Mouse (Mus musculus): ENCODE results near the gene Igflr1. TPM values are rescaled to one million over a fixed set of nuclear protein-coding genes. Genes with fewer than 3 reads are reported as not detected.

Gene Igflr1
- polyA plus RNA-seq, 1 experiment, result 3.4 TPM

- H3K4me3 ChIP-seq (ENCODE audit: insufficient read depth, low read length), result no peak overlapping the region
- H3K4me1 ChIP-seq (ENCODE audit: control insufficient read depth, insufficient read depth, low read length), result no peaks in the 10 kb centered on the region
- no peak overlapping the region for H3K27ac ChIP-seq (ENCODE audit: insufficient read depth, low read length)
- TF ChIP-seq CTCF (IDR thresholded peaks at IDR 0.05; ENCODE audit: extremely low read depth, insufficient read depth, low read length) (no peak), POLR2A (IDR thresholded peaks at IDR 0.05; ENCODE audit: extremely low read depth, insufficient read depth, low read length) (no peak)
These were observed 16.3 kb downstream of the Igflr1 start for GRCm38 (mm10) chr7:30581547-30581946.

DNA sequence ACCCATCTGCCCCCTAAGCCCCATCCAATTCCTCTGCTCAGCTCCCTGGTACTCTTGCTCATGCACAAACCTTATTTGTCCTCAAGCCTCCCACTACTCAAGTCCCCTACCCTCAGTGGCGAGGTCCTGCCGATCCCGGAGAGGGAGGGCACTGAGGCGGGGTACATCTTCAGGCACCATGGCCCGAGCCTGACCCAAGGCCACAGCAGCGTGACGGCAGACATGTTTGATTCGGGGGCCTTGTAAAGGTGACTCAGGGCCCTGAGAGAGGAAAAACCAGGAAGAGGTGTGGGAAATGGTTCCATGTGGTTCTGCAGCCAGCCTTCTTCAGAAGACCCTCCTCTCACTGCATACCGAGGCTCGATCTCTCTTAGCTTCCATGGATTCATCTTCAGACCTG is 19.1 kb downstream of the Igflr1 start:
- Histone ChIP-seq H3K4me3 (ENCODE audit: insufficient read depth, low read length) (no peak overlapping the region), H3K4me1 (ENCODE audit: control insufficient read depth, insufficient read depth, low read length) (peaks cover 1% of the 10 kb centered on the region; the same call in 1 of the 2 replicates), H3K27ac (ENCODE audit: insufficient read depth, low read length) (no peak overlapping the region)
- no peak for TF ChIP-seq CTCF (IDR thresholded peaks at IDR 0.05; ENCODE audit: extremely low read depth, insufficient read depth, low read length)

GRCm38 (mm10) chr7:30585170-30585569 is 19.9 kb downstream of the Igflr1 start:
- H3K27ac ChIP-seq (ENCODE audit: insufficient read depth, low read length), result no peak overlapping the region
- TF ChIP-seq CTCF (IDR thresholded peaks at IDR 0.05; ENCODE audit: extremely low read depth, insufficient read depth, low read length), result no peak
- TF ChIP-seq POLR2A (IDR thresholded peaks at IDR 0.05; ENCODE audit: extremely low read depth, insufficient read depth, low read length), result no peak
- H3K4me3 ChIP-seq (ENCODE audit: insufficient read depth, low read length), result no peak overlapping the region
- peaks cover 1% of the 10 kb centered on the region; the same call in 1 of the 2 replicates for H3K4me1 ChIP-seq (ENCODE audit: control insufficient read depth, insufficient read depth, low read length)

- Histone ChIP-seq H3K4me1 (ENCODE audit: control insufficient read depth, insufficient read depth, low read length) (peaks cover 1% of the 10 kb centered on the region; the same call in 1 of the 2 replicates), H3K4me3 (ENCODE audit: insufficient read depth, low read length) (peak overlapping the region; percentile 96; the same call in 1 of the 2 replicates), H3K27ac (ENCODE audit: insufficient read depth, low read length) (no peak overlapping the region)
- TF ChIP-seq POLR2A (IDR thresholded peaks at IDR 0.05; ENCODE audit: extremely low read depth, insufficient read depth, low read length) (no peak), CTCF (IDR thresholded peaks at IDR 0.05; ENCODE audit: extremely low read depth, insufficient read depth, low read length) (no peak)
These were observed 21.3 kb downstream of the Igflr1 start for GRCm38 (mm10) chr7:30586455-30587020.

DNA sequence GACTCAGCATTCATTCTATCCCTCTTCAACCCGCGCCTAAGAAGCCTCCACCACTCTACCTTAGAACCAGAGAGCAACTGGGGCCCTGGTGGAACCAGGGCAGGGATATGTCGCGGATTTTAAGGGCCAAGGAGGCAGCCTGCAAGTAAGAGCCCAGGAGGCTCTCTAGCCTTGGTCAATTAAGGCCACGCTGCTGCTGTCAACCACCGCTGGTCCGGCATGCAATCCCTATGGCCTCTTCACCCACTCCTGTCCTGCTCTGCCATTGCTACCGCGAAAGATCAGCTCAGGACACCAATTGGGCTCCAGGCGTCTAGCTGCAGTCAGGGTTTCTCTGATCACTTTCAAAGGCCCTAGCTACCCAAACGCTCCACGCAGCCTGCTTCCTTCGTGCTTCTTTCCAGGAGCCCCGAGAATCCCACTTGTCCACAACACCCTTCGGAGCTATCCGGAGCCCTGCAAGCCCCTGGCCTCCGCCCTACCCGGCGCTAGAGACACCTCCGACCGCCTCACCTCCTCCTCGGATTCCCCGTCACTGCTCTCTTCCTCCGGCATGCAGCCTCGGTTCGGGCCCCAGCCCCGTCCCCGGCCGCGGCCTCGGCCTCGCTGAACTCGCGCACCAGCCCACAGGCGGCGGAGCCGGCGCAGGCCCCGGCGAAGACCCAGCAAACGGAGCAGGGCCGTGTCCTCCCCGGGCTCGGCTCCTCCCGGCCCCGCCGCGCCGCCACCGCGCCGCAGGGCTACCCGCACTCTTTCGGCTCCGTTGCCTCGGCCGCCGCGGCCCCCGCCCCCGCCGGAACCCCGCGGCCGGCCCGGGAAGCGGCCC is 22.8 kb downstream of the Igflr1 start:
- TF ChIP-seq POLR2A (IDR thresholded peaks at IDR 0.05; ENCODE audit: extremely low read depth, insufficient read depth, low read length), result no peak
- peak overlapping the region; percentile 90 for H3K27ac ChIP-seq (ENCODE audit: insufficient read depth, low read length)
- peak overlapping the region; percentile 96 for H3K4me3 ChIP-seq (ENCODE audit: insufficient read depth, low read length)
- peaks cover 1% of the 10 kb centered on the region; the same call in 1 of the 2 replicates for H3K4me1 ChIP-seq (ENCODE audit: control insufficient read depth, insufficient read depth, low read length)

GRCm38 (mm10) chr7:30588676-30589434 is 23.6 kb downstream of the Igflr1 start, which contains the start of gene Kmt2b:
Gene Kmt2b, minus strand, starts transcription at chr7:30588726.
- TF ChIP-seq CTCF (IDR thresholded peaks at IDR 0.05; ENCODE audit: extremely low read depth, insufficient read depth, low read length) (no peak), POLR2A (IDR thresholded peaks at IDR 0.05; ENCODE audit: extremely low read depth, insufficient read depth, low read length) (peak; percentile 79)
- H3K27ac ChIP-seq (ENCODE audit: insufficient read depth, low read length), result peak within 1 kb of the TSS; percentile 90
- peaks cover 1% of the 10 kb centered on the region; the same call in 1 of the 2 replicates for H3K4me1 ChIP-seq (ENCODE audit: control insufficient read depth, insufficient read depth, low read length)
- peak within 1 kb of the TSS; percentile 96 for H3K4me3 ChIP-seq (ENCODE audit: insufficient read depth, low read length)

DNA sequence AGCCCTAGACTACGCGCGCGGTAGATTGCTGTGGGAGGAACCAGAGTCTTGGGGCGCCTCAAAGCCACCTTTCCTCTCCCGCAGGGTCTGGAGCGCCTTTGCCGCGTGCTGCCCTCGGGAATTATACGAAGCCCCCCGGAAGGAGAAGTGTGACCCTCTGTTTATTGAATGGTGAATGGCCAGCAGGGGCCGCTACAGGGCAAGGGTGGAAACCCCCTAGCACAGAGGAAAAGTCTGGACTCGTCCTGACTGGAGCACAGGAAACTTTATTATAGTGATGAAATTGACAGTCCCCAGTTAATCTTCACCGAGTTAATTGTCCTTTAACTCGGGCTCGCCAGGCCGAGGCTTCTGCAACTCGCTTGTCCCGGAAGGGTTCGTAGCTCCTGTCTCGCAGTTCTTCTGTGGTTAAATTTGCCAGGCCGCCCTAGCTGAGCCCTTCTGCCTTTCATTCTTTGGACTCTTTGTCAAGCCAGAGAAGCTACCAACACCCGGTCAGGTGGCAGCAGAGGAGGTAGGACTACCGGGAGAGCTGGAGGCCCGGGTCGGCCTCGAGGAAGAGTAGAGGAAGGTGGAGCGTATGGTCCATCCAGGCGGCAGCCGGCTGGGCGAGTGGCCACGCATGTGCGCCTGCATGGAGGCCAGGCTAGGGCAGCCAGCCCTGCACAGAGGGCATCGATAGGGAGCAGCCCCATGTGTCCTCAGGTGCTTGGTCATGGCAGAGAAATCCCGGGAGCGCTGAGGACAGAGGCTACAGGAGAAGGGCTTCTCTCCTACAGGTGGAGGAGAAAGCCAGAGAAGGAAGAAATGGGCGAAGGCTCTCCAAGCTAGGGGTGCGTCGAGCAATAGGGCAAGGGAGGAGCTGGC is 24.4 kb downstream of the Igflr1 start:
- H3K27ac ChIP-seq (ENCODE audit: insufficient read depth, low read length), result peak overlapping the region; percentile 26; the same call in 1 of the 2 replicates
- no peak for TF ChIP-seq POLR2A (IDR thresholded peaks at IDR 0.05; ENCODE audit: extremely low read depth, insufficient read depth, low read length)
- TF ChIP-seq CTCF (IDR thresholded peaks at IDR 0.05; ENCODE audit: extremely low read depth, insufficient read depth, low read length), result peak; percentile 73
- peak overlapping the region; percentile 96 for H3K4me3 ChIP-seq (ENCODE audit: insufficient read depth, low read length)

DNA sequence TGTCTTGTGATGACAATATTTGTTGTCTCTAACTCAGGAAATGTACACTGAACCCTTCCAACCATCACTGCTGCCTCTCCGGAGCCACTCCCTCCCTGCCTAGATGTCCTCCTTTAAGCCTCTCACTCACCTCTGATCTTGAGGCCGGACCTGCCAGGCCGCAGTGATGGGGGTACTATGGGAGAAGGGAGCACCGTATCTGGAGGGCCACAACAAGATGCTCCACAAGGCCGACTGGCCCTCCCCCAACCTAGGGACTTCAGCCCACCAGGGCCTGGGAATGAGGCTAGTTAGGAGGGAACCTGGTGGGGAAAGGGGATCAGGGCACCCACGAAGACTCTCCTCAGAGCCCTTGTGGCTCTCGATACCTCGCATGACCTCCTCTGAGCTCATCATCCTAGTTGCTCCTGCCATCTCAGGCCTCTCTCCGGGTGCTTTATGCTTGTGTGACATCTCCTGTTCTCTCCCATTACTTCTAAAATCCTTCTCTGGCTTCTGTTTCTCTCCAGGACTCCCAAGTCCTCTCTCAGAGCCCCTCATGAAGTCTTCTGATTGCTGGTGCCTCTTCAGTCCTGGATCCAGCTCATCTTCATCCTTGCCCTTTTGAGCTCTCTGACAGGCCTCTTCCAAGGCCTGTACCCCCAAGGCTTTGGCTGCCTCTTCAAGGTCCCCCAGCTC is 25.8 kb downstream of the Igflr1 start:
- Histone ChIP-seq H3K4me1 (ENCODE audit: control insufficient read depth, insufficient read depth, low read length) (peaks cover 1% of the 10 kb centered on the region; the same call in 1 of the 2 replicates), H3K27ac (ENCODE audit: insufficient read depth, low read length) (no peak overlapping the region), H3K4me3 (ENCODE audit: insufficient read depth, low read length) (no peak overlapping the region)
- no peak for TF ChIP-seq POLR2A (IDR thresholded peaks at IDR 0.05; ENCODE audit: extremely low read depth, insufficient read depth, low read length)

More for the DNA sequence above, 24.4 kb downstream of the Igflr1 start:
- peaks cover 1% of the 10 kb centered on the region; the same call in 1 of the 2 replicates for H3K4me1 ChIP-seq (ENCODE audit: control insufficient read depth, insufficient read depth, low read length)
